Mouse (Mus musculus) neural tube, embryonic 10.5 days (tissue): ENCODE measurements around the gene Zfp92.
A peak's percentile ranks its signal among the peaks of the same experiment; 100 is the strongest.
"Not testable (repeated sequence)": the region's sequence is repeated elsewhere in the genome, so short reads cannot be mapped to it uniquely, and the experiment has no call there.

Experiments
- DNase-seq: peaks from one replicate; pipeline ENCODE4 v3.0.0-alpha.2; 2017; ENCODE audit warnings: low spot score; ENCODE audit errors: extremely low spot score

Gene Zfp92

GRCm38 (mm10) chrX:73410880-73411517, at the start of gene Zfp92:
Zfp92 (plus strand) TSS chrX:73411096.
- no peak for DNase-seq

GRCm38 (mm10) chrX:73363291-73363690, 47.6 kb upstream of the Zfp92 start:
- no peak for DNase-seq

DNA sequence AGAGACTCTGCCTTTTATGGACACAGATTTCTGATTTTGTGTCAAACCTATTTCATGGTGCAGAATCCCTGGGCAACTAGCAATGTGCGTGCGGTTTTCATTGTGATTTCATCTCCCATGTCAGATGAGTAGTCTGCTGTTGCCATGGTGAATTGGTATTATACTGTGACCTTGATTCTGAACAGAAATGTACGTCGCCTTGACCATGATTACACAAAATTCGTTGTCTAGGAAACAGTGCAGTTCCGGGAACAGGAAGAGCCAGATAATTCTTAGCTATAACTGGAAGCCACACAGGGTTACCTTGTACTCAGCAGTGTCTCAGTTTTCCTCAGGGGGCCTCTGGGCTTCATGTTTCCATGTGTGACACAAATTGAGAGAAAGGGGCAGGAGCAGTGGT, 26.5 kb upstream of the Zfp92 start:
- no peak for DNase-seq

DNA sequence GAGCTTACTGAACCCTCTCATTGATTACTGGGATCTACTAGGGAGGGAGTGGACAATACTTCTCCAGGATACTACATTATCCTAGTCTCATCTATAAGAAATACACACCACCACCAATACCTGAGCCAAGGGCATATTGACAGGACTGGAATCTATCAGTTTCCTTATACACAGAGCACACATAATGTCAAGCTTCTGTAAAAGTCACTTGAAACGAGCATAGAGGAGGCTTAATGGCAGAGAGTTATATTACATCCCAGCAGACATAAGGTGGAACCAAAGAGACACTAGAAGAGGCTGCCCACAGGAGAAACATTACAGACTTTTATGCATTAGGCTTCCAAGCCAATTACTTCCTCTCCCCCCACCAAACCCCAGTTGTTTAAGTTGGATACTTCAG, 26.0 kb upstream of the Zfp92 start:
- DNase-seq: no peak

DNA sequence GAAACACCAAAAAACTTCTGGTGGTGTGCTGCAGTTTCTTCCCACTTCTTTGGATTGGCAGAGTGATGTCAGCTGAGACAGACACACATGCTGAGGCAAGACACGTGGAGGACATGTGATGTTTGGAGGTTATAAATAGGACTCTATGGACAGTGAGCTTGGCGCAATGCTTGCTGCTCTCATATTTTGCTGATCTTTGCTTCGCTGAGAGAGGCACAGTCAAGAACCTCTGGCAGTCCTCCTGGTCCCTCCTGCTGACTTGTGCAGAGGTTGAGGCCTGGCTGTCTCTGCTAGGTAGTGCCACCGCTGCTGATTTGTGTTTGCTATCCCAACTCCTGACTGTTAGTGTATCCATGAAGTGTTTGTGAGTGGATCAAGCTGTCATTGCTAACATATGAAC, 19.4 kb upstream of the Zfp92 start:
- DNase-seq: no peak

GRCm38 (mm10) chrX:73396446-73396845, 14.4 kb upstream of the Zfp92 start:
- DNase-seq: no peak

- not testable (repeated sequence) for DNase-seq
Observed at GRCm38 (mm10) chrX:73398636-73399035, 12.3 kb upstream of the Zfp92 start, which contains the start of gene Gm18336. Gm18336 (minus strand) TSS chrX:73398736.

GRCm38 (mm10) chrX:73400951-73401350, 9.9 kb upstream of the Zfp92 start:
- no peak for DNase-seq

DNA sequence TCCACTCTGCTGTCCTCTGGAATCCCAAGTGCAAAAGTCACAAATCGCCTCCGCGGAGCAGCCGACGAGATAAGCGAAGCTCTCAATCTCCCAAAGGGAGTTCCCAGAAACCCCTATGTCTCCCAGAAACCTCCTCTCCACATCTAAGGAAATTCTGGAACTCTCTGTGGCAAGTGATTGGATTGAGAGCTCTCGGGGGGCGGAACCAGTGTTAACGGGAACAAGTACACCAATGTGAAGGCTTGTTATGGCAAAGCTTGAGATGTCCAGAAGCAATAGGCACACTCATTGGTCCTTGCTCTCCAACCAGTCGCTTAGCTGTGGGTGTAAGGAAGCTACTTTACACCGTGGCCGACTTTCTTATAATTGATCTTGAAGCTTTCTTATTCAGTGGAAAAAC, 9.3 kb upstream of the Zfp92 start:
- no peak for DNase-seq

- no peak for DNase-seq
Observed at GRCm38 (mm10) chrX:73412767-73413166, 1.9 kb downstream of the Zfp92 start.

GRCm38 (mm10) chrX:73430036-73430435, 19.1 kb downstream of the Zfp92 start:
- DNase-seq: no peak

DNA sequence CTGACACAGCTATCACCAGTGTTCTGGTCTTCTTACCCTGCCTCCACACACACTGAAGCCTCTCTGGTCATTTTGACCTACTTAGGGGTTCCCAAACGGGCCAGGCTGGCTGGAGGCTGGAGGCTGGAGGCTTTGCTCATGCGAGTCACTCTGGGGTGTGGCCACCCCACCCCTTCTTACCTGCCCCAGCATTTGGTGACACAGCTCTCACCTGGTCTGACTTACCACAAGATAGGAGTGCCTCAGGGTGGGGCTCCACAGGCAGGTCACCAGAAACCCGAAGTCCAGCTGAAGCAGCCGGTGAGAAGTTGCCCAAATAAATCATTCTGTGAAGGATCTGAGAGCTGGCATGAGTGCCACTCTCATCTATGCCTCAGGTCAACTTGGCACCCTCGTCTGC, 22.0 kb downstream of the Zfp92 start:
- DNase-seq: no peak

GRCm38 (mm10) chrX:73435252-73435651, 24.4 kb downstream of the Zfp92 start, which contains the start of gene Trex2:
Trex2 (minus strand) TSS chrX:73435344.
- DNase-seq: no peak

- no peak for DNase-seq
Observed at GRCm38 (mm10) chrX:73441428-73441827, 30.5 kb downstream of the Zfp92 start.

GRCm38 (mm10) chrX:73451949-73452348, 41.1 kb downstream of the Zfp92 start:
- DNase-seq: peak; percentile 54

GRCm38 (mm10) chrX:73458877-73459392, 48.0 kb downstream of the Zfp92 start, which contains the start of gene Haus7:
Haus7 (minus strand) TSS chrX:73459044.
- DNase-seq: peak; percentile 77

DNA sequence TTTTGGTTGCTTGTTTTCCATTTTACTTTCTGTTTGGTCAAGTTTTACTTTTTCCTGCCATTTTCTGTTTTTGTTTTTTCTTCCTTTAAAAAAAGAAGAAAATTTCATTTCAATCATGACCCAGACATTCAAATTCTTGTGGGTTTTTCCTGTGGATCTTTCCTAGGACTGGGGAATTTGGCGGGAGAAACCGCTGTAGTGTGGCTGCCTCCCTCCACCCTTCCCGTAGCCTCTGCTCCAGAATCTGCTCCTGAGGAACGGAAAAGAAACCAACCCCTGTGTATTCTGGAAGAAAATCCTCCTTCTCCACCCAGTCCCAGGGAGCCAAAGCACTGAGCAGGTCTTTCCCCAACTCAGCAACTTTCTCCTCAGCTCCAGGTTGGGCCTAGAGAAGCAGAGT, 49.9 kb downstream of the Zfp92 start:
- no peak for DNase-seq

DNA sequence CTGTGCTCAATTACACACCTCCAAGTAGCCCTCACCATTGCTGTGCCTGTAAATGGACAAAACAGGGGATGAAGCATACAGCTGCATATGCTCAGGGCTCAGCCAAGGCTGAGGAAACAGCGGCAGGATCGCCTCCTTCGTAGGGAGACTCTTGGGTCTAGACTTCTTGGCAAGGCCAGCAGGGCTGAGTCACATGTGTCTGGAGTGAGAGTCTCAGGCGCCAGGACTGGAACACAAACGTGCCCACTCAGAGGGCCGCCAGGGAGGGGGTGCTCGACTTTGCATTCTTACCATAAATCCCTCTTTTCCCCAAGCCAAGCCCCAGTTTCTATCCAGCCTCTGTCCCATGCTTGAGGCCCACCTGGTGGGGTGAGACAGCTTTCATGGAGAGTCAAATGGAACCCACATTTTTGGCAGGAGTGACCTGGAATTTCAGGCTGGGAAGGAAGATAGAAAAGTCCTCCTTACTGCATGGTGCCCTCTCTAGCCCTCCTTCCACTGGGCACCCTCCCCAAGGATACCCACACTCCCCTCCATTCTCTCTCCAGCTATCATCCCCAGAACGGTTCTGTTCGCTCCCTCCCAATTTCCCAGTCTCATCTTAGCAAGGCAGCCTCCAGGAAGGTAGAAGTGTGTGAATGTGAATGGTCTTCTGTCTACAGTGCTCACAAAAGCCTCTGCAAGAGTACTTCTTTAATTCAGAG, 54.7 kb downstream of the Zfp92 start:
- DNase-seq: no peak

DNA sequence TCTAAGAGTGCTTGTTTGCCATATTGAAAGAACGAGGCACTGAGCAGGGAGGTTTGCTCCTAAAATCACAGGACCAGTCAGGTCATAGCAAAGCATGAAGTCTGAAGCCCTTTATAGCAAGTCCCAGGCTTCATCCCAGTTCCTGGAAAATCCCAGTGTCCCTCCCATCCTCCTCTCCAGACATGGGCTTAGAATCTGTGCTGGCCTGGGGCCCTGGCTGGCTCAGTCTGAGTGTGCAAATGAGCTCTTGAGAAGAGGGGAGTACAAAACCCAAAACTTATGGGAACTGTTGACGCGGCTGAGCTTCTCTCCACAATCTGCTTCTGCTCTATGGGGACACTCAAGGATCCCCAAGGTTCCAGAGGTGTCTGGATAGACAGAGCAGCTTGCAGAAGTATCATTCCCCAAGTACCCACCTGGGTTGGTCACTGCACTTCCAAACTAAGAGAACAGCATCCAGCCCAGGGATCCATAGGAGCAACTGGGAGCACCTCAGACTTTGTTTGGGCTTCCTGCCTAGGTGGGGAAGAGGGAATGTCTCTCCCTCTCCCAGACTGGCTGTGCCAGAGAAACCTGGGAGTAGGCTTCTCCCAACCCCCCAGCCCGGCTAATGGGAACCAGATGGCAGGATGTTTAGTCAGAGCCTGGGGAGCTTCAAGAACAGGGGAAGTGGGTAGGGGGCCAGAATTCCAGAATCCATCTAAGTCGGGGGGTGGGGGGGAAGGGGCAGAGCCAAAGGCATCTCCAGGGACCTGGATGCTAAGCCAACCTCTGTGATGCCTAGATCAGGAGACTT, 56.7 kb downstream of the Zfp92 start:
- peak; percentile 54 for DNase-seq

GRCm38 (mm10) chrX:73468330-73468729, 57.4 kb downstream of the Zfp92 start:
- DNase-seq: no peak

GRCm38 (mm10) chrX:73468752-73469151, 57.9 kb downstream of the Zfp92 start:
- DNase-seq: no peak

GRCm38 (mm10) chrX:73471764-73472163, 60.9 kb downstream of the Zfp92 start:
- DNase-seq: no peak
